Mouse (Mus musculus) hindbrain, embryonic 15.5 days (tissue): ENCODE results near the gene Jpt1. TPM values are rescaled to one million over a fixed set of nuclear protein-coding genes. Genes with fewer than 3 reads are reported as not detected.
"Not testable (repeated sequence)": the region's sequence is repeated elsewhere in the genome, so short reads cannot be mapped to it uniquely, and the experiment has no call there.

Source experiments
- ATAC-seq: fragments of 200-750 bp; cut with Nextera tagmentation; 2 replicates; pipeline ENCODE4 v1.8.0; 2017; ENCODE audit warnings: low read depth, moderate number of reproducible peaks, moderate TSS enrichment; ENCODE audit not compliant: low FRiP score
- H3K27ac ChIP-seq: fragments of 300-500 bp; sonication (generic); replicated peaks from 2 replicates; pipeline ENCODE4 v1.5.1; 2015; ENCODE audit warnings: mild to moderate bottlenecking, inconsistent platforms
- H3K27me3 ChIP-seq: fragments of 300-500 bp; sonication (generic); 2 replicates; pipeline ENCODE4 v1.6.1; 2015; ENCODE audit warnings: control low read depth, inconsistent platforms
- H3K36me3 ChIP-seq: fragments of 300-500 bp; sonication (generic); 2 replicates; pipeline ENCODE4 v1.6.1; 2015; ENCODE audit warnings: control low read depth, inconsistent platforms
- H3K4me1 ChIP-seq: fragments of 300-500 bp; sonication (generic); replicated peaks from 2 replicates; pipeline ENCODE4 v1.6.1; 2015; ENCODE audit warnings: control low read depth, inconsistent platforms
- H3K4me2 ChIP-seq: fragments of 300-500 bp; sonication (generic); 2 replicates; pipeline ENCODE4 v1.6.1; 2015; ENCODE audit warnings: moderate library complexity, mild to moderate bottlenecking, inconsistent platforms
- H3K4me3 ChIP-seq: fragments of 300-500 bp; sonication (generic); 2 replicates; pipeline ENCODE4 v1.5.1; 2015; ENCODE audit warnings: mild to moderate bottlenecking, inconsistent platforms
- H3K9ac ChIP-seq: fragments of 300-500 bp; sonication (generic); 2 replicates; pipeline ENCODE4 v1.6.1; 2015; ENCODE audit warnings: inconsistent platforms
- H3K9me3 ChIP-seq: fragments of 300-500 bp; sonication (generic); 2 replicates; pipeline ENCODE4 v1.6.1; 2016; ENCODE audit warnings: control low read depth, inconsistent platforms
- WGBS: fragments of 180-500 bp; shearing (Covaris S2); methylation state at CpG from one replicate; pipeline ENCODE4 v1.1.7; 2015; 5-methylcytosine and 5-hydroxymethylcytosine counted together
- polyA plus RNA-seq: library from polyadenylated mRNA; unstranded; fragments of >200 nt; fragmentation: Nextera tagmentation; extraction: Ambion mirVana; gene quantifications from 2 replicates; pipeline ENCODE4 v1.2.1, GENCODE M21; 2015

The Jpt1 gene
- polyA plus RNA-seq, 1 experiment from 2014 or later, result 1,399 TPM

DNA sequence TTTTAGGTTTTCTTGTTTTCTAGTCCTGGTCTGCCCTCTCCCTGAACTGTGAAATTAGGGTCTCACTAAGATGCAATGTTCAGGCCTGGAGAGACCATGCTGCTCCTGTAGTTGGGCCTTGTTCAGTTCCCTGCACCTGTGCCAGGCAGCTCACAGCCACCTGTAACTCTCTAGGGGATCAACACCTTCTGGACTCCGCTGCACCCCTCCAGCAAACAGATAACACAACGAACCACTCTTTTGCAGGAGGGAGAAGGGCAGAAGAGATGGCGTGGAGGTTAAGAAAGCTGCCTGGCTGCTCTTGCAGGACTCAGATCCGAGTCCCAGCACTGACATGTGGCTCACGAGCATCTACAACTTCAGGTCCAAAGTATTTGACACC is 3.7 kb downstream of the Jpt1 start:
- no peak overlapping the region for H3K27ac ChIP-seq
- 51% methylated on average over 5 of the region's 5 CpGs for WGBS
- H3K4me2 ChIP-seq, result peak overlapping the region; percentile 76
- no peaks in the 10 kb centered on the region for H3K27me3 ChIP-seq
- ATAC-seq, result no peak
- H3K4me1 ChIP-seq, result peaks cover 59% of the 10 kb centered on the region
- no peaks in the 10 kb centered on the region for H3K9me3 ChIP-seq
- H3K4me3 ChIP-seq, result peak overlapping the region; percentile 98
- H3K9ac ChIP-seq, result peak overlapping the region; percentile 99
- no peaks in the 10 kb centered on the region for H3K36me3 ChIP-seq

- no peaks in the 10 kb centered on the region for H3K36me3 ChIP-seq
- peaks cover 59% of the 10 kb centered on the region for H3K4me1 ChIP-seq
Measured at GRCm38 (mm10) chr11:115509773-115510506, 4.2 kb downstream of the Jpt1 start.

GRCm38 (mm10) chr11:115508061-115508460 is 6.1 kb downstream of the Jpt1 start:
- Histone ChIP-seq H3K4me2 (no peak overlapping the region), H3K27ac (no peak overlapping the region), H3K9ac (no peak overlapping the region), H3K4me1 (peaks cover 59% of the 10 kb centered on the region), H3K27me3 (no peaks in the 10 kb centered on the region), H3K9me3 (no peaks in the 10 kb centered on the region), H3K4me3 (no peak overlapping the region), H3K36me3 (0 out of 2 replicates have a peak, but pooled peaks cover 2% of the 10 kb centered on the region)
- no peak for ATAC-seq
- WGBS, result 83% methylated on average over 2 of the region's 2 CpGs

More at GRCm38 (mm10) chr11:115509773-115510506, 4.2 kb downstream of the Jpt1 start:
- Histone ChIP-seq H3K4me2 (peak overlapping the region; percentile 76), H3K27me3 (no peaks in the 10 kb centered on the region), H3K9ac (peak overlapping the region; percentile 99), H3K27ac (no peak overlapping the region), H3K4me3 (peak overlapping the region; percentile 98), H3K9me3 (no peaks in the 10 kb centered on the region)
- WGBS, result 34% methylated on average over 6 of the region's 6 CpGs
- no peak for ATAC-seq

DNA sequence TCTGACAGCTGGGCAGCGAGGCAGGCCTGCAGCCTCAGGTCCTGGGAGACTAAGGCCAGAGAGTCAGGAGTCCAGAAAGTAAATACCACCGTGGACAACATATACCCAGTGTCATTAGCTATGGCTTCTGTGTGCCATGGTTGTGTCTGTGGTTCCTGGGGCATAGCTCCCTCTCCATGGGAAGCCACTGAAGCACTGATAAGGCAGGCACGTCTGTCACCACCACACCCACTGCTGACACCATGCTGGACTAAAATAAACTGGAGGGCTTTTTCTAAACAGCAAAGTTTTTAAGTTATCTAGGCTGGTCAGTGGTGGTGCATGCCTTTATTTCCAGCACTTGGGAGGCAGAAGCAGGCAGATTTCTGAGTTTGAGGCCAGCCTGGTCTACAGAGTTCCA is 7.6 kb downstream of the Jpt1 start:
- Histone ChIP-seq H3K27me3 (no peaks in the 10 kb centered on the region), H3K9ac (no peak overlapping the region), H3K4me2 (no peak overlapping the region), H3K27ac (no peak overlapping the region), H3K36me3 (peaks cover 13% of the 10 kb centered on the region), H3K9me3 (no peaks in the 10 kb centered on the region), H3K4me3 (no peak overlapping the region), H3K4me1 (peaks cover 50% of the 10 kb centered on the region)
- WGBS, result 61% methylated on average over 3 of the region's 3 CpGs
- ATAC-seq, result no peak

GRCm38 (mm10) chr11:115502636-115503035 is 11.6 kb downstream of the Jpt1 start:
- peaks cover 16% of the 10 kb centered on the region for H3K4me1 ChIP-seq
- H3K9me3 ChIP-seq, result no peaks in the 10 kb centered on the region
- H3K9ac ChIP-seq, result no peak overlapping the region
- peaks cover 50% of the 10 kb centered on the region for H3K36me3 ChIP-seq
- no peak overlapping the region for H3K4me3 ChIP-seq
- H3K27ac ChIP-seq, result no peak overlapping the region
- WGBS, result 95% methylated on average over 6 of the region's 6 CpGs
- ATAC-seq, result no peak
- H3K4me2 ChIP-seq, result no peak overlapping the region
- H3K27me3 ChIP-seq, result no peaks in the 10 kb centered on the region

DNA sequence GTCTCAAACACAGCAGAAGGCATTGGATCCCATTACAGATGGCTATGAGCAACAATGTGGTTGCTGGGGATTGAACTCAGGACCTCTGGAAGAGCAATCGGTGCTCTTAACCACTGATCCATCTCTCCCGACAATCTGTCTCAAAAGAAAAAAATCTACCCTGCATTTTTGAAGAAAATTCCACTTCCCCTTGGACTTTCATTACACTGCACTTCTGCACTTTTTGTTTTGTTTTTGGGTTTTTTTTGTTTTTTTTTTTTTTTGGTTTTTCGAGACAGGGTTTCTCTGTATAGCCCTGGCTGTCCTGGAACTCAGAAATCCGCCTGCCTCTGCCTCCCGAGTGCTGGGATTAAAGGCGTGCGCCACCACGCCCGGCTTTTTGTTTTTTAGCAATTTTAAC is 17.6 kb downstream of the Jpt1 start:
- not testable (repeated sequence) for H3K27me3 ChIP-seq, ATAC-seq, H3K9ac ChIP-seq, H3K27ac ChIP-seq, H3K4me1 ChIP-seq, H3K4me3 ChIP-seq, H3K4me2 ChIP-seq, H3K9me3 ChIP-seq
- WGBS, result 91% methylated on average over 9 of the region's 9 CpGs
- H3K36me3 ChIP-seq, result peaks cover 44% of the 10 kb centered on the region

DNA sequence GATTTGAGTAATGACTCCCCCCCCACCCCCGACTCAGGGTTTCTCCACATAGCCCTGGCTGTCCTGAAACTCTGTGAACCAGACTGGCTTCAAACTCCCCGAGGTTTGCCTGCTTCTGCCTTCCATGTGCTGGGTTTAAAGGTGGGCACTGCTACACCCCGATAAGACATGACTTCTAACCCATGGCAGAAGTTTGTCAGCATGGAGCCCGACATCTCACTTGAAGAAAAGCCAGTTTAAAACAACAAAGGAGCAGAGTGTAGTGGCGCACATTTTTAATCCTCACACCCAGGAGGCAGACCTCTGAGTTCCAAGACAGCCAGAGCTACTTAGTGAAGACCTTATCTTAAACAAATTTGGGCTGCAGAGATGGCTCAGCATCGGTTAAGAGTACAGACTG is 21.8 kb downstream of the Jpt1 start:
- H3K9me3 ChIP-seq, result no peaks in the 10 kb centered on the region
- H3K27ac ChIP-seq, result 0 out of 2 replicates have a peak overlapping the region, but pooled peaks have one; percentile 91
- peak overlapping the region; percentile 71 for H3K4me3 ChIP-seq
- peaks cover 22% of the 10 kb centered on the region for H3K4me1 ChIP-seq
- ATAC-seq, result no peak
- H3K9ac ChIP-seq, result peak overlapping the region; percentile 76
- H3K27me3 ChIP-seq, result no peaks in the 10 kb centered on the region
- H3K36me3 ChIP-seq, result peaks cover 20% of the 10 kb centered on the region
- H3K4me2 ChIP-seq, result peak overlapping the region; percentile 88
- 35% methylated on average over 6 of the region's 6 CpGs for WGBS

DNA sequence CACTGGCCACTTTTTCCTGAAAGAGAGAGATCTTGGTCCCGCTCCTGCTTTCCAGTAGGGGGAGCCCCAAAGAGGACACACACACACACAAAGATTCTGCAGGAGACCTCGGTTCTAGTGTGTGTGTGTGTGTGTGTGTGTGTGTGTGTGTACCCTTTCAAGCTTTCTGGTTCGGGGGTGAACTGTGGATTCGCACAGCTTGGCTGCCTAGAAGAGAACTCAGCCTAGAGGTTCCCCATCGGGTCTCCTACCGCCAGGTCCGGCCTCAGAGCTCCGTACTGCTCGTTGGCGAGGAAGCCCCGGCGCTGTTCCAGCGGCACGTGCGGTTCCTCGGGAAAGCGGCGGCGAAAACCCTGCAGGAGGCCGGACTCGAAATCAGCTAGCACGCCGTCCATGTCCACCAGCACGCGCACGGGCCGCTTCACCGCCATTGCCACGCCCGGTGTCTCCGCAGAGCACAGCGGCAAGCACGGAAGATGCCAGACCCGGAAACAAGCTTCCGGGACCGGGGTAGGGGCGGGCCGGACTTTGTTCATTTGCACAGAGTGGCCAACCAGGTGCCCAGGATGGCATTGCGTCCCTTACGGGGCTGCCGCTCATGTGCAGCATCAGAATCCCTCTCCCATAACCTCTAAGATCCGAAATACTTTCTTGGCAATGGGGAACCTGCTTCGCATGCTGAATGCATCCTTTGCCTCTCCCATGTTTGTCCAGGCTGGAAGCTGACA is 22.7 kb downstream of the Jpt1 start, which contains the start of gene Nt5c:
TSS of gene Nt5c (minus strand) at position 507 of the 728 bp plus-strand sequence.
- Histone ChIP-seq H3K36me3 (peaks cover 14% of the 10 kb centered on the region), H3K4me2 (peak within 1 kb of the TSS; percentile 88), H3K27me3 (no peaks in the 10 kb centered on the region), H3K9ac (peak within 1 kb of the TSS; percentile 76), H3K27ac (peak within 1 kb of the TSS; percentile 91), H3K4me1 (peaks cover 22% of the 10 kb centered on the region), H3K4me3 (peak within 1 kb of the TSS; percentile 71), H3K9me3 (no peaks in the 10 kb centered on the region)
- under 1% methylated on average over 43 of the region's 43 CpGs for WGBS
- peak; percentile 91 for ATAC-seq

DNA sequence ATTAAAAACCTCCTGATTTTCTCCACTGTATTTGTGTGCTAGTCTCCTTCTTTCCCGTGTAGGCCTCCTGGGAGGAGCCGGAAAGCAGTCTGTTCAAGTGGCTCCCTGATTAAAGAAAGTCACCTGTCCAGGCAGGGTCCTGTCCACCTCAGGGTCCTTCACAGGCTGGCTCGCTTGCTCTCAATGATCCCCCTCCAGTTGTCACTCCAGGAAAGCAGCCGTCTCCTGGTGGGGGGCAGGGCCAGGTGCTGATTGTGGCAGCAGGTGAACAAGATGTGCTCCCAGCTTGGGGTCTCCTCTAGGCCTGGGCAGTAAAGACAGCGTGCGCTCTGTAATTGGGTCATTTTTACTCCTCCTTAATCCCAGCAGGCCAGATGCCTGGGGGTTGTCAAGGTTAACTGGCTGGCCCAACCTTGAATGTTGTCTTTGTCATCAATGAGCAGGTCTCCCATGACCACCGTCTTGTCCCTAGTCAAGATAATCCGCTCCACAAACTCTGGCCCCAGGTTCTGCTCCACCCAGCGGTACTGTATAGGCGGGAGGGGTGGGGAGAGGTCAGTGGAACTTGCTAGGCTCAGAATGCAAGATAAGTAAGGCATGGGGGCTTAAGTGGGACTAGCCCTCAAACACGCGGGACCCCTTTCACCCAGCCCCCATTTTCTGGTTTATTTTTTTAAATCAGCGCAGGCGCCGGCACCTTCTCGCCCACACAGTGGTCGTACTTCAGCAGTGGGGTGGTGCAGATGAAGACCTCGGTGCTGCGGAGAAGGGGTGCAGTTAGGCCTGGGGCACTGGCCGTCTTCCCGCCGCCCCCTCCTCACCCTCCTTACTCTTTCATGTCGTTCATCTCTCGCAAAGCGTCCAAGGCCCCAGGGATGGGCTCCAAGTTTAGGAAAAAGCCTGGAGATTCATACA is 23.5 kb downstream of the Jpt1 start:
- Histone ChIP-seq H3K36me3 (peaks cover 14% of the 10 kb centered on the region), H3K9me3 (no peaks in the 10 kb centered on the region), H3K4me3 (peak overlapping the region; percentile 71), H3K9ac (peak overlapping the region; percentile 76), H3K4me2 (peak overlapping the region; percentile 88), H3K27me3 (no peaks in the 10 kb centered on the region), H3K27ac (peak overlapping the region; percentile 91), H3K4me1 (peaks cover 22% of the 10 kb centered on the region)
- WGBS, result 22% methylated on average over 25 of the region's 25 CpGs
- peak; percentile 62 for ATAC-seq

DNA sequence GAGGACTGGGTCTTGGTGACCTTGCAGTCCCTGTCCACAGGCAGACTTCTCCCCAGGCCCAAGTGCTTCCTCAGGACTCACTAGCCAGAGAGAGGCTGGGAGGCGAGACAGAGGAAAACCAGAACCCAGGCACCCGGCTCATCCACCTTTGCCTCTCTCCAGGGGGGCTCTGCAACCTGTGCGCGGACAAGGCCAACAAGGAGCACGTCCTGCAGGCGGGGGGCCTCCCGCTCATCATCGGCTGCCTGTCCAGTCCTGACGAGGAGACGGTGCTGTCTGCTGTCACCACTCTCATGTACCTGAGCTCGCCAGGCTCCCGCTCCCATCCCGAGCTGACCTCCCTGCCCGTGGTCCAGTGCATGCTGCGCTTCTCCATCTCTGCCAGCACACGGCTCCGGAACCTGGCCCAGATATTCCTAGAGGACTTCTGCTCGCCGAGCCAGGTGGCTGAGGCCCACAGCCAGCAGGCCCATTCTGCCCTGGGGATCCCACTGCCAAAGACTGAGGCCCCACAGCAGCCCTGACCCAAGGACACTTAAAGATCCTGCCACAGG is 25.6 kb downstream of the Jpt1 start:
- Histone ChIP-seq H3K4me2 (no peak overlapping the region), H3K9ac (no peak overlapping the region), H3K36me3 (peaks cover 14% of the 10 kb centered on the region), H3K4me1 (peaks cover 22% of the 10 kb centered on the region), H3K27ac (no peak overlapping the region), H3K27me3 (no peaks in the 10 kb centered on the region), H3K9me3 (no peaks in the 10 kb centered on the region), H3K4me3 (no peak overlapping the region)
- ATAC-seq, result no peak
- WGBS, result 93% methylated on average over 19 of the region's 19 CpGs

DNA sequence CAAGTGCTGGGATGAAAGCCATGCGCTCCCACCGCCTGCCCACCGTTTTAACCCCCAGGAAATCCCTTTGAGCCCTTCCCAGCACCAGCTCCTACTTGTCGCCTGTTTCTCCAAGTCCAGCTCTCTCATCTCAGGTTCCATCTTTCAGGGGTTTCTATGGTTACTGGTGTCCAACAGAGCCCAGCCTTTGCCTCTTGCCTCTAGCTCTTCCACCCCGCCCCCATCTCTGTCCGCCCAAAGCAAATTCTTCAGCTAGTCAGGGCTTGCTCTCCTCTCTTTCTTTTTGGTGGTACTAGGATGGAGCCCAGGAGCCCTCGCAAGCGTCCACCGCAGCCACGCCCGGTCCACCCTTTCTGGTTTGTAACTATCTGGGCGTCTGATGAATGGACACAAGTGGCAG is 29.0 kb downstream of the Jpt1 start:
- no peaks in the 10 kb centered on the region for H3K9me3 ChIP-seq
- H3K4me3 ChIP-seq, result no peak overlapping the region
- no peaks in the 10 kb centered on the region for H3K27me3 ChIP-seq
- 44% methylated on average over 12 of the region's 12 CpGs for WGBS
- H3K4me1 ChIP-seq, result peaks cover 2% of the 10 kb centered on the region
- H3K9ac ChIP-seq, result no peak overlapping the region
- H3K4me2 ChIP-seq, result no peak overlapping the region
- H3K27ac ChIP-seq, result no peak overlapping the region
- ATAC-seq, result no peak
- H3K36me3 ChIP-seq, result peaks cover 14% of the 10 kb centered on the region
